Mouse (Mus musculus) hindbrain, embryonic 10.5 days (tissue): ENCODE results near the gene Ch25h. TPM values are rescaled to one million over a fixed set of nuclear protein-coding genes. Genes with fewer than 3 reads are reported as not detected.

Experiments used
- DNase-seq: peaks from one replicate; pipeline ENCODE4 v3.0.0-alpha.2; 2017; ENCODE audit warnings: low spot score
- H3K27ac ChIP-seq: fragments of 300-500 bp; sonication (generic); 2 replicates; pipeline ENCODE4 v1.5.1; 2016; ENCODE audit warnings: mild to moderate bottlenecking, moderate library complexity
- H3K27me3 ChIP-seq: fragments of 300-500 bp; sonication (generic); 2 replicates; pipeline ENCODE4 v1.6.1; 2016; ENCODE audit warnings: mild to moderate bottlenecking; ENCODE audit not compliant: poor library complexity, insufficient read depth, severe bottlenecking
- H3K36me3 ChIP-seq: fragments of 300-500 bp; sonication (generic); 2 replicates; pipeline ENCODE4 v1.6.1; 2016; ENCODE audit warnings: mild to moderate bottlenecking, moderate library complexity
- H3K4me1 ChIP-seq: fragments of 300-500 bp; sonication (generic); replicated peaks from 2 replicates; pipeline ENCODE4 v1.6.1; 2016; ENCODE audit warnings: mild to moderate bottlenecking
- H3K4me3 ChIP-seq: fragments of 300-500 bp; sonication (generic); 2 replicates; pipeline ENCODE4 v1.5.1; 2016; ENCODE audit warnings: mild to moderate bottlenecking, moderate library complexity
- H3K9me3 ChIP-seq: fragments of 300-500 bp; sonication (generic); 2 replicates; pipeline ENCODE4 v1.6.1; 2016; ENCODE audit warnings: mild to moderate bottlenecking, moderate library complexity
- WGBS: fragments of 180-500 bp; shearing (Covaris S2); methylation state at CpG from one replicate; pipeline ENCODE4 v1.1.7; 2016; 5-methylcytosine and 5-hydroxymethylcytosine counted together
- polyA plus RNA-seq: library from polyadenylated mRNA; unstranded; fragments of >200 nt; fragmentation: Nextera tagmentation; extraction: Ambion mirVana; gene quantifications from 2 replicates; pipeline ENCODE4 v1.2.1, GENCODE M21; 2016

Ch25h gene
- polyA plus RNA-seq, 1 experiment from 2014 or later: 0.24 TPM

DNA sequence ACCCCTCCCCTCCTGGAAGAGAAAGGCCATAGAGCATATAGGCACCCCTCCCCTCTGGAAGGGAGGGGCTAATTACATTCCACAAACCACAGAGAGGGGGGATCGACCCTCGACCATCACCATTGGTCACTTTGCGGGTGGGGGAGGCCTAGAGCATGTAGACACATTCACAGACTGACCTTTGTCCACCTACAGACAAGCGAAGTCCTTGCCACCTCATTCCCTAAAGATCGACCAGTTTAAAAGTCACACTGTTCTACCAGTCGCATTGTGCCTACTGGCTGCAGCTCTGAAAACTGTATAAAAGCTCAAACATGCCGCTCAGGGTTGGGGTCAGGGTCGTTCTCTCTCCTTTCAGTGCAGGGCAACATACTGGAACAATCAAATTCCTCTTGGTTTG, 36.6 kb upstream of the Ch25h start:
- peak; percentile 22 for DNase-seq
- 55% methylated on average over 8 of the region's 8 CpGs for WGBS

GRCm38 (mm10) chr19:34510717-34511116, 35.8 kb upstream of the Ch25h start:
- no peak for DNase-seq
- Histone ChIP-seq H3K9me3 (no peaks in the 10 kb centered on the region), H3K27me3 (no peaks in the 10 kb centered on the region), H3K36me3 (peaks cover 32% of the 10 kb centered on the region), H3K4me3 (no peak overlapping the region), H3K4me1 (peaks cover 8% of the 10 kb centered on the region), H3K27ac (no peak overlapping the region)
- 90% methylated on average over 5 of the region's 5 CpGs for WGBS

More for the DNA sequence above, 36.6 kb upstream of the Ch25h start:
- Histone ChIP-seq H3K36me3 (peaks cover 23% of the 10 kb centered on the region), H3K4me3 (no peak overlapping the region), H3K27ac (peak overlapping the region; percentile 45; the same call in 1 of the 2 replicates), H3K4me1 (peaks cover 8% of the 10 kb centered on the region), H3K27me3 (no peaks in the 10 kb centered on the region), H3K9me3 (no peaks in the 10 kb centered on the region)

DNA sequence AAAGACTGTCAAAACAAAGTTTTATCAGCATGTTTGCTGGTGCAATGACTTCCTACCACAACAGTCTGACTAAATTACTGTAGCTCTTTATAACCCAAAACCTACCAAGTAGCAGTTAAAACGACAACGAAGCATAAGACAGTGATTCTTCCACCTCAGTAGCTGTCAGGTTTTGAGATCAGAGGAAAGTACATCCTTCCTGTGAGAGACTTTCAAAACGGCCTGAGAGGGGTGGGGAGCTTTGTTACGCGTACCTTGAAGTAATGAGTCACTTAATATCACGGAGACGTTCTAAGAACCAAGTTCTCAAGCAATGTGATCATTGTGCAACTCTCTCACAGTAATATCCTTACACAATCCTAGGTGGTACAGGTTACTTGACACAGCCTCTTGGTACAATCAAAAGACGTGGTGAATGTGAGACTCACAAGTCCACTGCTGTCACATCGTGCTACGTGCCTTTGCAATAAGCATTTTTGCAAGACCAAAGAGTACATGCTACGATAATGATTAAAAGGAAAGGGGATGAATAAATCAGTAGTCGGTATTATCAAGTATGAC, 30.3 kb upstream of the Ch25h start:
- no peak overlapping the region for H3K4me3 ChIP-seq
- 91% methylated on average over 12 of the region's 12 CpGs for WGBS
- DNase-seq: no peak
- H3K36me3 ChIP-seq: peaks cover 33% of the 10 kb centered on the region
- no peak overlapping the region for H3K27ac ChIP-seq
- H3K27me3 ChIP-seq: no peaks in the 10 kb centered on the region
- H3K4me1 ChIP-seq: no peaks in the 10 kb centered on the region
- H3K9me3 ChIP-seq: no peaks in the 10 kb centered on the region

DNA sequence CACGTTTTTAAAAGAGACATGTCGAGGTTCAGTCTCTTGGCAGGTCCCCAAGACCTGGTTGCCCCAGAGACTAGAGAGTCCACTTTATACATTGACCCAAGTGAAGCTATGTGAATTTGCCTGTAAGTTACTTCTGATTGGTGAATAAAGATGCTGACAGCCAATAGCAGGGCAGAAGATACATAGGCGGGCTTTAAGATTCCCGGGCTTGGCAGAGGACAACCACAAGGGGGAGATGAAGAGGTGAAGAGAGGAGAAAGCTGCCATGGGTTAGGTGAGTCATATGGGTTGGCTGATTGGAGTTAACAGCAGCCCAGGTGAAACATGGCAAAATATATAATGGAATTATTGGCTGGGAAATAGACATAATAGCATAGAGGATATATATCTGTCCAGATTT, 25.8 kb upstream of the Ch25h start:
- Histone ChIP-seq H3K4me3 (no peak overlapping the region), H3K36me3 (peaks cover 8% of the 10 kb centered on the region), H3K9me3 (no peaks in the 10 kb centered on the region), H3K27ac (no peak overlapping the region), H3K27me3 (no peaks in the 10 kb centered on the region), H3K4me1 (no peaks in the 10 kb centered on the region)
- DNase-seq: peak; percentile 39
- WGBS: 50% methylated on average over 4 of the region's 4 CpGs

DNA sequence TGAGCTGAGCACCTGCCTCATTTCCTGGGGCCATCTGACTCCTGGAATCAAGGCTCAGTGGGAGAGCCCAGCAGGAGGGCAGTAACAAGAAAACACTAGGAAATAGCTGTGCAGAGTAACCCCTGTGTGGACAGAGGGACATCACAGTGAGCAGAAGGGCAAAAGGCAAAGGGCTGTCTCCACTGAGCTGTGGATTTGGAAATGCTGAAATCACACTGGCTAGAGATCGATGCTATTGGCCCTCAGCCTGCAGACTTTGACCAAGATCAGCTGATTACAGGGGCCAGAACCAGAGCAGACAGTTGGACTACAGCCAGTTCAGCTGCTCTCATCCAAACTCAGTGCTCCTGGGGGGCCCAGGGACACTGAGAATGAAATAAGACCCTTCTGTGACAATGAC, 21.4 kb upstream of the Ch25h start:
- no peaks in the 10 kb centered on the region for H3K9me3 ChIP-seq
- no peaks in the 10 kb centered on the region for H3K27me3 ChIP-seq
- H3K36me3 ChIP-seq: peaks cover 11% of the 10 kb centered on the region; the same call in 1 of the 2 replicates
- 74% methylated on average over 1 of the region's 1 CpGs for WGBS
- H3K27ac ChIP-seq: no peak overlapping the region
- no peak overlapping the region for H3K4me3 ChIP-seq
- no peak for DNase-seq
- no peaks in the 10 kb centered on the region for H3K4me1 ChIP-seq

- DNase-seq: no peak
- Histone ChIP-seq H3K9me3 (no peaks in the 10 kb centered on the region), H3K36me3 (peaks cover 11% of the 10 kb centered on the region; the same call in 1 of the 2 replicates), H3K4me1 (no peaks in the 10 kb centered on the region), H3K27ac (no peak overlapping the region), H3K4me3 (no peak overlapping the region), H3K27me3 (no peaks in the 10 kb centered on the region)
- 92% methylated on average over 4 of the region's 4 CpGs for WGBS
Measured at GRCm38 (mm10) chr19:34493859-34494258, 18.9 kb upstream of the Ch25h start.

DNA sequence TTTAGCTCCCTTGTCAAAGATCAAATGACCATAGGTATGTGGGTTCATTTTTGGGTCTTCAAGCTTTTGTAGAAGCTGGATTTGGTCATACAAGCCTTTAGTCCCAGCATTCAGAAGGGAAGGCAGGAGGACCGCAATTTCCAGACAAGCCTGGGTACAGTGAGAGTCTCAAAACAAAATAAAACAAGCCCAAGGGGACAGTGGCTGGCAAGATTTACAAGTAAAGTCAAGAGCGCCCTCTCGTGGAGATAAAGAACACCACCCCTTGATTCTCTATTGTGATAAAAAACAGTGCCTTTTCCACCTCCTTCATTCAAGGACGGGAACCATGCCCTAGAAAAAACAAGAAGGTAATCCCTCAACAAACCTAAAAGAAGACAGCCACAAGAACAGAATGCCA, 8.6 kb upstream of the Ch25h start:
- no peak overlapping the region for H3K4me3 ChIP-seq
- peaks cover 4% of the 10 kb centered on the region; the same call in 1 of the 2 replicates for H3K27me3 ChIP-seq
- no peaks in the 10 kb centered on the region for H3K36me3 ChIP-seq
- H3K9me3 ChIP-seq: no peaks in the 10 kb centered on the region
- no peaks in the 10 kb centered on the region for H3K4me1 ChIP-seq
- H3K27ac ChIP-seq: no peak overlapping the region
- DNase-seq: peak; percentile 27
- 17% methylated on average over 4 of the region's 4 CpGs for WGBS

DNA sequence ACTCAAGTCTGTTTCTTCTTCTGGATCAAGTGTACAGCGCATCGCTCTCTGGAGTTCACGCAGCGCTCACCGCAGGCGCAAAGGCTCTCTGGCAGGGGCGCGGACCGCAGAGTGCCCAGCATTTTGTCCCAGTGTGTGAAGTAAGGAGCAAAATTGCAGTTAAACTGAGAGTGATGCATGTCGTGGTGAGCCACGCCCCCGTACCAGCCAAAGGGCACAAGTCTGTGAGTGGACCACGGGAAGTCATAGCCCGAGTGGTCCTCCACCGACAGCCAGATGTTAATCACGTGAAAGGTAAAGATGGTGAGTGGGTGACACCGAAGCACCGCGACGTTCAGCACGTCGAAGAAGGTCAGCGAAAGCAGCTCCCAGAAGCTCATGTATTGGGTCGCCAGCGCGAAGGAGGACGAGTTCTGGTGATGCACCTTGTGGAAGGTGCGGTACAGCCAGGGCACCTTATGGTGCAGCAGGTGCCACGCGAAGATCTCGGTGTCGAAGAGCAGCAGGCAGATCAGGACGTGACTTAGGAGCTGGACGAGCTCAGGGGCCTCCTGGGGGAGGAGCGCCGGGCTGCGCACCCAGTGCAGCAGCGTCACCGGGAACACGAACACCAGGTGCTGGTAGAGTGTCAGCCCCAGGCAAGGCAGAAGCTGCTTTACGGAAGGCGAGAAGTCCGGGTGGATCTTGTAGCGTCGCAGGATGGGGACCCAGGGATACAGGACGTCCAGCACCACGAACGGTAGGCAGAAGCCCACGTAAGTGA, 555 bp downstream of the Ch25h start:
- Histone ChIP-seq H3K36me3 (no peaks in the 10 kb centered on the region), H3K4me1 (peaks cover 19% of the 10 kb centered on the region), H3K27me3 (peaks cover 56% of the 10 kb centered on the region), H3K27ac (no peak overlapping the region), H3K4me3 (peak overlapping the region; percentile 65), H3K9me3 (no peaks in the 10 kb centered on the region)
- DNase-seq: no peak
- 6% methylated on average over 49 of the region's 49 CpGs for WGBS

DNA sequence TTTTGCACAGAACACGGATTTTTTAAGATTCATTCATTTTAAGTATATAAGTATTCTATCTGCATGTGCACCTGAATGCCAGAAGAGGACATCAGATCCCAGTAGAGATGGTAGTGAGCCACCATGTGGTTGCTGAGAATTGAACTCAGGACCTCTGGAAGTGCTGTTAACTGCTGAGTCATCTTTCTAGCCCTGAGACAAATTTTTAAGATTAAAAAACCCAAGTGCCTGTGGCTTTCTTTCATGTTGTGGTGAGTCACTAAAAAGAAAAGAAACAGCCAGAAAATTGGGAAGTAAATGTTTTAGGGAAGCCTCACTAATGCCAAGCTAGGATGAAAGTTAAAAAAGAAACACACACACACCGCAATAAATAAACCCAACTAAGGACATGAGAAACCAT, 3.3 kb downstream of the Ch25h start:
- 85% methylated on average over 2 of the region's 2 CpGs for WGBS
- Histone ChIP-seq H3K4me3 (no peak overlapping the region), H3K27me3 (peaks cover 44% of the 10 kb centered on the region), H3K9me3 (no peaks in the 10 kb centered on the region), H3K27ac (no peak overlapping the region), H3K4me1 (peaks cover 30% of the 10 kb centered on the region), H3K36me3 (no peaks in the 10 kb centered on the region)
- no peak for DNase-seq

GRCm38 (mm10) chr19:34468794-34469193, 6.2 kb downstream of the Ch25h start:
- no peak for DNase-seq
- WGBS: 52% methylated on average over 3 of the region's 3 CpGs
- Histone ChIP-seq H3K36me3 (no peaks in the 10 kb centered on the region), H3K4me1 (peaks cover 11% of the 10 kb centered on the region; the same call in 1 of the 2 replicates), H3K27ac (no peak overlapping the region), H3K4me3 (no peak overlapping the region), H3K27me3 (peaks cover 16% of the 10 kb centered on the region), H3K9me3 (no peaks in the 10 kb centered on the region)

DNA sequence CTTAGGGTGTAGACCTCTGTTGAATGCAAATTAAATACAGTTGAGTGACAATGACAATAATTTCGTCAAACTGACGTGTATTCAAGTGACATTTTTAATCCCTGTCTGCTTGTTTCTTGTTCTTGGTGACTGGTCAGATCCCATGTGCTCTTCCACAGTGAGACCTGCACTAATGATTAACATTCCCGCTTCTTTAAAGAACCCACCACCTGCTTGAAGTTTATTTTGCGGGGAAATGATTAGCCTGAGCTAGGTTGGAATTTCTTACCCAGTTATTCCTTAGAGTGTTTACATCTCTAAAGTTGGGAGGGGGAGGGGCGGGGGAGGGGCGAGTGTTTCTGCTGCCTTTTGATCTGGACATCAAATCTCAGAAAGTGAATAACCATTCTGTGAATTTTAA, 6.7 kb downstream of the Ch25h start:
- WGBS: 47% methylated on average over 6 of the region's 6 CpGs
- H3K4me1 ChIP-seq: peaks cover 11% of the 10 kb centered on the region; the same call in 1 of the 2 replicates
- no peak overlapping the region for H3K27ac ChIP-seq
- no peaks in the 10 kb centered on the region for H3K36me3 ChIP-seq
- H3K9me3 ChIP-seq: no peaks in the 10 kb centered on the region
- H3K4me3 ChIP-seq: no peak overlapping the region
- peaks cover 10% of the 10 kb centered on the region for H3K27me3 ChIP-seq
- DNase-seq: no peak

DNA sequence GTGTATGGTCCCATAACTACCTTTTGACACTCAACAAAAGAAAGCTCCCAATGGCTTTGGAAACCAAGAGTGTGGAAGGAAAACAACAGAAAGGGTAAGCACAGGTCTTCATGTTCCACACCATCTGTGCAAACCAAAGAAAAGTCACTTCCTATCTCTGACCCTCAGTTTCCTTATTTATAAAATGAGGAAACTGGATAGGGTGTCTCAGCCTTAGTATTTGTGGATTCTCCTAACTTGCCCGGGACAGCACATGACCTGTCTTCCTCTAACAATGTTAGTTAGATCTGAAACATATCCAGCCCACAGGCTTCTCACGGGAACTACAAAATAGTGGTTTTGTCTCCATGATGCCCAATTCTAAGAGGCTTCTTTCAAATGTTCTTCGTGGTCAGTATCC, 10.5 kb downstream of the Ch25h start:
- Histone ChIP-seq H3K9me3 (no peaks in the 10 kb centered on the region), H3K4me3 (no peak overlapping the region), H3K27ac (no peak overlapping the region), H3K36me3 (no peaks in the 10 kb centered on the region), H3K27me3 (no peaks in the 10 kb centered on the region), H3K4me1 (peaks cover 11% of the 10 kb centered on the region; the same call in 1 of the 2 replicates)
- 80% methylated on average over 3 of the region's 3 CpGs for WGBS
- DNase-seq: no peak

DNA sequence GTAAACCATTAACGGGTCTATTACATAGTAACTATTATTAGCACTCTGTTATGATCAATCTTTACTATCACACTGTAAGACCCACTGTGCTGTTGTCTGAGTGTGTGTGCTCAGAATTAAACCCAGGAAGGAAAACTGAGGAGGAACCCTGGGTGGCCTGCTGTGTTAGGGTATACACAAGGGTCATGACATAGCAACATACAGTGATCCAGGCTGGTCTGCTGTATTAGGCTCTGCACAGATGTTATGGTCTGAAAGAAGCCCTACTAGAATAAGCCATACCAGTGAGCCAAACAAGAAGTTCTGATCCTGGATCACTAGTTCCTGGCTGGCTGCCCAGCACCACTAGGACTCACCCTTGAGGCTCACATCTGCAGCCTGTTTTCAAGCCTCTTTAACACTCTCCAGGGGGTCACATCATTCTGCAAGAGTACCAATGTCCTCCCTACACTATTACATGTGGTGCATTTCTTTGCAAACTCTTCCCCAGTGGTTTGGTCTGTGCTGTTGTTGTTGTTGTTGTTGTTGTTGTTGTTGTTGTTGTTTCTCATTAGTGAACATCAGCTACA, 13.4 kb downstream of the Ch25h start:
- no peaks in the 10 kb centered on the region for H3K9me3 ChIP-seq
- H3K36me3 ChIP-seq: no peaks in the 10 kb centered on the region
- H3K27me3 ChIP-seq: no peaks in the 10 kb centered on the region
- no peak overlapping the region for H3K4me3 ChIP-seq
- no peak for DNase-seq
- no peaks in the 10 kb centered on the region for H3K4me1 ChIP-seq
- 81% methylated on average over 1 of the region's 1 CpGs for WGBS
- H3K27ac ChIP-seq: no peak overlapping the region
